Mouse (Mus musculus): ENCODE measurements around the gene Golga1. TPM values are rescaled to one million over a fixed set of nuclear protein-coding genes. Genes with fewer than 3 reads are reported as not detected.
"Not testable (repeated sequence)": the region's sequence is repeated elsewhere in the genome, so short reads cannot be mapped to it uniquely, and the experiment has no call there.

Golga1 gene
- 10 to 100 TPM in 1 of 2 experiments, 1 to 10 TPM in 1; 9.1 to 13.7 TPM for total RNA-seq (2021)
- long read RNA-seq, experiment 1, full-length matches to known transcripts: 1 of 16 reads
- long read RNA-seq, experiment 1, partial matches to known transcripts: 0 of 16 reads
- long read RNA-seq, experiment 1, other reads (novel, unspliced or antisense): 15 of 16 reads
- long read RNA-seq, experiment 2, full-length matches to known transcripts: 8 of 18 reads
- long read RNA-seq, experiment 2, partial matches to known transcripts: 2 of 18 reads
- long read RNA-seq, experiment 2, other reads (novel, unspliced or antisense): 8 of 18 reads

DNA sequence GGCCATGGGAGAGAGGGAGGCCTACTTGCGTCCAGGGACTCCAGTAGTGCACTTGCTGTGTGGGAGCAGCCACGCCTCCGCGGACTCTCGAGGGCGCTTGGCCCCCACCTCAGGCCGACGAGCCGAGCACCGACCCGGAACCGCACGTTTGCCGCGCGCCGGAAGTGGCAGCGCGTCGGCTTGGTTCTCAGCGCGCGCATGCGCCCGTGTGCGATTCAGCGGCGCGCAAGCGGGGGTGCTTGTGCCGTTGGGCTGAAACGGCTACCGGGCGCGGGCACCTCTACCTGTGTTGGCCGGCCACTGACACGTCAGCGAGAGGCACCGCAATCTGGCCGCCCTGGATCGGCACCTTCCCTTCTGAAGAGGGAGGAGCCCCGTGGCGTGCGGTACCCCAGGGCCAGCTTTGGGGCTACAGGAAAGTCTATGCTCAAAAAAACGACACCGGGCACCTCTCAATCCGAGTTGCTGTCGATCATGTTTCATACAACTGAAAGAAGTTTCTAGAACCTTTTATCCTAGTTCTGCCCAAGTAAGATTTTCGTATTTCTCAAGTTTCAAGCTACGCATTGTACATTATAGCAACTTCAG lies at the start of gene Golga1:
TSS of gene Golga1 (minus strand) at position 142 of the 588 bp plus-strand sequence.
- DNase-seq (ENCODE audit: low spot score): peak; percentile 85

DNA sequence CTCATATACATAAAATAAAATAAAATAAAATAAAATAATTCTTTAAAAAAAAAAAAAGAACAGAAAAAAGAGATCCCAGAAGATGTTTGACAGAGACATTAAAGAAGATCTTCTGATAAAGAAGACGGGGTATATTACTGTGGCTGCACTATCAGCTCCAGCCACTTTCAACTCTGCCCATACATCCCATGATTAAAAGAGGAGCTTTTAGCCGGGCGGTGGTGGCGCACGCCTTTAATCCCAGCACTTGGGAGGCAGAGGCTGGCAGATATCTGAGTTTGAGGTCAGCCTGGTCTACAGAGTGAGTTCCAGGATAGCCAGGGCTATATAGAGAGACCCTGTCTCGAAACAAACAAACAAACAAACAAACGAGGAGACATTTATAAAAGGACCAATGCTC lies 48.8 kb upstream of the Golga1 start:
- DNase-seq (ENCODE audit: low spot score): no peak

GRCm38 (mm10) chr2:39110514-39110913 lies 45.2 kb upstream of the Golga1 start:
- DNase-seq (ENCODE audit: low spot score): no peak

DNA sequence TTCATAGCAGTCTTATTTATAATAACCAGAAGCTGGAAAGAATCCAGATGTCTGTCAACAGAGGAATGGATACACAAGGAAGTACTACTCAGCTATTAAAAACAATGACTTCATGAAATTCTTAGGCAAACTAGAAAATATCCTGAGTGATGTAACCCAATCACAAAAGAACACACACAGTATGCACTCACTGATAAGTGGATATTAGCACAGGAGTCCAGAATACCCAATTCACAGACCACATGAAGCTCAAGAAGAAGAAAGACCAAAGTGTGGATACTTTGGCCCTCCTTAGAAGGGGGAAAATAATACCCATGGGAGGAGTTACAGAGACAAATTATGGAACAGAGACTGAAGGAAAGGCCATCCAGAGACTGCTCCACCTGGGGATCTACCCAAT lies 44.4 kb upstream of the Golga1 start:
- DNase-seq (ENCODE audit: low spot score): not testable (repeated sequence)

GRCm38 (mm10) chr2:39099951-39100350 lies 34.6 kb upstream of the Golga1 start:
- not testable (repeated sequence) for DNase-seq (ENCODE audit: low spot score)

- DNase-seq (ENCODE audit: low spot score): no peak
Observed at GRCm38 (mm10) chr2:39097993-39098392, 32.7 kb upstream of the Golga1 start.

GRCm38 (mm10) chr2:39091966-39092365 lies 26.6 kb upstream of the Golga1 start:
- no peak for DNase-seq (ENCODE audit: low spot score)

DNA sequence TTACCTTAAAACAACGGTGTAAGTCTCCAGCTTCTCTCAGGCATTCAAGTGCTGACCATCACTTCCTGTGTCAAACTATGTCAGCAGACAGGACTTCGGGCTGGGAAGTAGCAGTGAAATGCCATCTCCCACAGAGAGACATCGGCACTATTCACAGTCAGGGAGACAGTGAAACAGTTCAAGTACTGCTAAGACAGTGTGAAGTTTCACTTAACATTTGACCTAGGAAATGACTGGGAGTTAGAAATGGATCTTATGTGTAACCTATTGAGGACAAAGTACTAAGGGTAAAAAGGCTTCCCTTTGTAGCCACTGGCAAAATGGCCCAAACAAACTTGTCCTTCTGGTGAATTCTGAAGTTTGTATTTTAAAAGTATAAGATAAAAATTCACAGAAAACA lies 17.4 kb upstream of the Golga1 start:
- no peak for DNase-seq (ENCODE audit: low spot score)

- no peak for DNase-seq (ENCODE audit: low spot score)
Observed at GRCm38 (mm10) chr2:39070666-39071065, 5.3 kb upstream of the Golga1 start.

- DNase-seq (ENCODE audit: low spot score): no peak
Observed at GRCm38 (mm10) chr2:39069096-39069495, 3.8 kb upstream of the Golga1 start.

DNA sequence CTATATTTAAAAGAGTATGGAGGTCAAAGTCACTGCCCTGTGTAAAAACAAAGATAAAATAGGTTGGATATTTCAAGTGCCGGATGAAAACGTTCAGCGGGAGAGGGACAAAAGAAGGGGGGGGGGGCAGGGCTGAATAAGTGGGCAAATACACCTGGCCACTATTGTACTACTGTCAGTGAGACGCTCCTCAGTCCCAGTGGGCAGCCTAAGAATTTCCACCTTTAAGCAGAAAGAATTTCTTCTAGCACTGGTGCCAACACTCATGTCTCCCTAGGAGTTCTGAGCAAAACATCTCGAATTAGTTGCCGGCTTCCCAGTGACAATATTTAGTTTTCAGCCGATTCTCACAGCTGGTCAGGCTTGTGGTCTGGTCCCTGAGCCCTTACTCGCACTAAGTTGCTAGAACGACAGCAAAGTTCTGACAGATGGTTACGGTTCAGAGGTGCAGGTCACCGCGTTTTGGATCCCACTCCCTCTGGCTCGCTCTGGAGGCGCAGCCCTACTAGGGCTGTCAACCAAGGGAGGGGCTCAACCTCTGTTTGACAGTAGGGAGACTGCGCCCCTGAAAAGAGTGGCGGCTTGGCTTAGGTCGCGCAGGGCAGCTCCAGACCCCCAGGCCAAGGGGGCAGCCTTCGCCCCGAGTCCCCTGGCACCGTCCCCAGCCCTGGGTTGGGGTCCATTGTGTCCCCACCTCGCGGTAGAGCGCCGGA lies 498 bp downstream of the Golga1 start:
- no peak for DNase-seq (ENCODE audit: low spot score)

DNA sequence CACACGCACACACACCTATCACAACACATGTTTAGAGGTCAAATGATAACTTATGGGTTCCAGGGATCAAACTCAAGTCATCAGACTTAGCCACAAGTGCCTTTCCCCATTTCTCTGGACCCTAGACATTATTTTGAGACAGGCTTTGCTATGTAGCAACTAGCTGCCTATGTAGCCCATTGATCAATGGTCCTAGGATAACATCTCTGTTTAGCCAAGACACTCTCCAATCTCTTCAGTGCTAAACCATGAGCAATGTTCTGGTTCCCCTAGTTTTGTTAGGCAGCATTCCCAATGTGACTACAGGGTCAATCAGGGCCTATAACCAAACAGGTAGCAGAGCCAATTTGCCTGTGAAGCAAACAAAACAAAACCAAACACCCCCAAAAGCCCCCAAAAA lies 16.8 kb downstream of the Golga1 start:
- no peak for DNase-seq (ENCODE audit: low spot score)

DNA sequence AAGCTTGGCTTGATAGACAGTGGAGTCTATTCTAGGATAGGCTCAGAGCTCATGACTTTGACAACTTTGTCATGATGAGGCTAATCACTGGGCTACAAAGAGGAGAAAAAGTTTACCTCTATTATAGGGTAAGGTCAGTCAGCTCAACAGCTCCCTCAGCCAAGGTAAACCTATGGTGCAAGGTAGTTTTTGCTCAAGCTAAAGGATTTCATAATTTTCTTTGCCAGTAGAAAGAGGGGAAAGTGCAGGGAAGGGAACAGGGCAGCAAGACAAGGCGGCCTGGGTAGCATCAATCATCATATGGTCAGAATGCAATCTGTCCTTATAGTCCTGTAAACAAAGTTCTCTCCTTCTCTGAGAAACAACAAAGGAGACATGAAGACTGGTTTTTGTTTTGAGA lies 25.1 kb downstream of the Golga1 start:
- no peak for DNase-seq (ENCODE audit: low spot score)

DNA sequence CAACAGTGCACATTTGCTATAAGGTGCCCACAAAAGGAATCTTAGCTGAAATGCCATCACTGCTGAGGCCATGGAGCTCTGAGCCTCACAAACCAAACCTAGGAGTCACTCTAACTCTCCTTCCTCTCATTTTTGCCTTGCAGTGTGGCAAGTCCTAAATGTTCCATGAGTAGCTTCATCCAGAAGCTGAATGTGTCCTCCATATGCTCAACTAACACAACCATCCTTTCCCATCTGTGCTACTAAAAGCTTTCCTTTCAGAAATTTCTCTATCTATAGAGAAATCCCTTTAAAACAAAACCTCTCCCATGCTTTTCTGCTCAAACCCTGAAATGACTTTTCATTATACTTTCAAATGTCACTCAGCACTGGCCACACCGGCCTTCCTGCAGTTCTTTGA lies 33.7 kb downstream of the Golga1 start:
- no peak for DNase-seq (ENCODE audit: low spot score)

- DNase-seq (ENCODE audit: low spot score): no peak
Observed at GRCm38 (mm10) chr2:39020004-39020403, 45.3 kb downstream of the Golga1 start.

DNA sequence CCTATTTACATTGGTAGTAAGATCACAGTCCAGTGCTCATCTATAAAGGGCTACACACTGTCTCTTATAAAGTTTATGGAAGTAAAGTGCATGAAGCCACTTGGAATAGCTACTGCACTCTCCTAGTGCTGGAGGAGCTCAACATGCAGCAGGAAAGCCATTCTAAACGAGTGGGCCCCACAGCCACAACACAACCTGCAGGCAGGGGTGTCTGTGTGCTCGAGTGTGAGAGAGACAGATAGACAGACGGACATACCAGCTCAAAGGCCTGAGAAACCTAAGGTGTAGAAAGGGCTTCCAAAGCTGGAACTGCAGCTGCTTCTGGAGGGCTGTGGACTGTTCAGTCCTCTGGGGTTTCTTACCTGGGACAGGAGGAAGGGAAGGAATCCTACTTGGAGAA lies 48.8 kb downstream of the Golga1 start:
- DNase-seq (ENCODE audit: low spot score): no peak

GRCm38 (mm10) chr2:39012768-39013279 lies 52.5 kb downstream of the Golga1 start:
- DNase-seq (ENCODE audit: low spot score): no peak

- no peak for DNase-seq (ENCODE audit: low spot score)
Observed at GRCm38 (mm10) chr2:39011971-39012370, 53.4 kb downstream of the Golga1 start.

DNA sequence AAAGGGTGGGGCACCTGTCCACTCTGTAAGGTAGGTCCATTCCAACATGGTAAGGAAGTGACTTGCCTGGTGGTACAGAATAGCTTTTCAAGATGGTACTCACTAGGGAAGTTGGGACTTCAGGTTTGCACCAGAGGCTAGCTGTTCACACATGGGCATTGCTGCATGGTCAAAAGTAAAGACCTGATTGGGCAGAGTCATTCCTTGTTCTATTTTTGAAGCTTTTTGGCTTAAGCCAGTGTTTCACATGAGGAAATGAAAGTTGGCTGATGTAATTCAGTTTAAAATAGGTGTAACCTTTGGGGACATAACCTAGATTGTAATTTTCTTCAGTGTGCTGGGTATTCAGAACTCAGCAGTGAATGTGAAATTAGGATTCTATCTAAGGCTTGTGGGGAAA lies 54.1 kb downstream of the Golga1 start:
- DNase-seq (ENCODE audit: low spot score): peak; percentile 58

- DNase-seq (ENCODE audit: low spot score): not testable (repeated sequence)
Observed at GRCm38 (mm10) chr2:39010144-39010543, 55.2 kb downstream of the Golga1 start.

GRCm38 (mm10) chr2:39008954-39009365 lies 56.4 kb downstream of the Golga1 start:
- DNase-seq (ENCODE audit: low spot score): no peak

GRCm38 (mm10) chr2:39008350-39008851 lies 56.9 kb downstream of the Golga1 start:
- no peak for DNase-seq (ENCODE audit: low spot score)

Data from gastrocnemius, adult 18-20 months (tissue).